Mouse (Mus musculus) lung, adult 2 months (tissue): ENCODE data around the gene Tmem120a. TPM values are rescaled to one million over a fixed set of nuclear protein-coding genes. Genes with fewer than 3 reads are reported as not detected.

Experiments used
- DNase-seq: peaks from one replicate; pipeline ENCODE4 v3.0.0; 2022
- H3K4me1 ChIP-seq: fragments of 200-500 bp; 2 replicates; pipeline ENCODE4 v1.6.1; 2011; ENCODE audit warnings: low read length; ENCODE audit not compliant: control insufficient read depth, insufficient read depth
- H3K4me3 ChIP-seq: fragments of 200-500 bp; replicated peaks from 2 replicates; pipeline ENCODE3; 2011; ENCODE audit warnings: low read depth, mild to moderate bottlenecking, control low read depth, low read length; ENCODE audit errors: extremely low read depth
- CTCF ChIP-seq: fragments of 200-500 bp; IDR thresholded peaks from 2 replicates; pipeline ENCODE4 v1.5.1; 2011; ENCODE audit warnings: mild to moderate bottlenecking, low read length, control low read depth; ENCODE audit not compliant: insufficient read depth
- POLR2A ChIP-seq: fragments of 200-500 bp; IDR thresholded peaks from 2 replicates; pipeline ENCODE4 v1.6.1; 2011; ENCODE audit warnings: low read depth, mild to moderate bottlenecking, control low read depth, low read length, borderline replicate concordance; ENCODE audit errors: extremely low read depth
- WGBS: fragments of 180-500 bp; shearing (Covaris S2); methylation state at CpG from one replicate; pipeline ENCODE4 v1.1.7; 2018; 5-methylcytosine and 5-hydroxymethylcytosine counted together
- polyA plus RNA-seq: library from polyadenylated mRNA; depleted of rRNA; stranded (reverse); fragments of >200 nt; gene quantifications from 2 replicates; pipeline ENCODE4 v1.2.3, GENCODE M21; 2012

The Tmem120a gene
- polyA plus RNA-seq, 1 experiment, result 24.6 TPM

- H3K4me1 ChIP-seq, result peaks cover 31% of the 10 kb centered on the region
- no peak overlapping the region for H3K4me3 ChIP-seq
- DNase-seq, result no peak
- 41% methylated on average over 8 of the region's 8 CpGs for WGBS
- TF ChIP-seq POLR2A, result no peak
- no peak for TF ChIP-seq CTCF
Measured at GRCm38 (mm10) chr5:135725391-135725841, 18.8 kb downstream of the Tmem120a start.

DNA sequence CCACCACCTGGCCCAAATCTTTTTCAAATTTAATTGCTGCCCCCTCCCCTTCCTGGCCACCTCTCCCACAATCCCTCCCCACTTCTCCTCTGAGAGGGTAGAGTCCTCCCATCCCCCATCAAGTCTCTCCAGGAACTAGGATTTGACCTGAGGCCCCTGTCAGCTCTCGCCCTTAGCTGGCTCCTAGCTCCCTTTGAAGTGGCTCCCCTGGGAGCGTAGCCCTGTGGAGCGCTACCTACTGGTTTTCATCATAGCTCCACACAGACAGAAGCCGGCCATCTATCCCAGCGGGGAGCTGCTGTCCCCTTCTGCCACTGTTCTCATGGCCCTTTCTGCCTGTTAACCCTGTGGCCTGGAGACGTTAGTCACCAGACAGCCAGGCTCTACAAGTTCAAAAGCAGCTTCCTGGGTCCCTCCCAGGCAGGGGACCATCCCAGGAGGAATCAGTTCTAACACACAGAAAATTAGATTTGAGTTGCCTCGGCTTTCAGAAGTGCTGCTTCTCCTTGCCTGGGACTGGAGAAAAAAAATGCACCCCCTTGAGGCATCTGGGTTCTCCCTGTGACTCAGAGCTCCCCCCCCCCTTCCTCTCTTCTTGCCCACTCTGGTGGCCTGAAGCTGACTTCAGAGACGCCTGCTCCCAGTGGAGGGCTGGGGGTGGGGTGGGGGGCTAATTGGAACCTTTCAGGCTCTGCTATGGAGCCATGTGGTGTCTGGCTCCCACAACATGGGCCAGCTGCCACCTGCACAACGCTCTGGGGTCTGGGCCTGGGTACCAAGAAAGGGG is 19.5 kb downstream of the Tmem120a start:
- 60% methylated on average over 9 of the region's 9 CpGs for WGBS
- Histone ChIP-seq H3K4me1 (peaks cover 31% of the 10 kb centered on the region), H3K4me3 (no peak overlapping the region)
- TF ChIP-seq CTCF (no peak), POLR2A (no peak)
- no peak for DNase-seq

GRCm38 (mm10) chr5:135723165-135723751 is 21.0 kb downstream of the Tmem120a start:
- Histone ChIP-seq H3K4me3 (no peak overlapping the region), H3K4me1 (peaks cover 31% of the 10 kb centered on the region)
- 47% methylated on average over 3 of the region's 3 CpGs for WGBS
- TF ChIP-seq CTCF (no peak), POLR2A (no peak)
- DNase-seq, result no peak

GRCm38 (mm10) chr5:135722121-135722520 is 22.1 kb downstream of the Tmem120a start:
- peak; percentile 66 for DNase-seq
- Histone ChIP-seq H3K4me1 (peaks cover 31% of the 10 kb centered on the region), H3K4me3 (no peak overlapping the region)
- 20% methylated on average over 11 of the region's 11 CpGs for WGBS
- TF ChIP-seq POLR2A (no peak), CTCF (no peak)

GRCm38 (mm10) chr5:135721076-135721475 is 23.2 kb downstream of the Tmem120a start:
- 89% methylated on average over 8 of the region's 8 CpGs for WGBS
- Histone ChIP-seq H3K4me3 (no peak overlapping the region), H3K4me1 (peaks cover 30% of the 10 kb centered on the region)
- TF ChIP-seq CTCF, result no peak
- TF ChIP-seq POLR2A, result no peak
- DNase-seq, result no peak

- DNase-seq, result no peak
- no peak for TF ChIP-seq CTCF
- TF ChIP-seq POLR2A, result no peak
- Histone ChIP-seq H3K4me3 (no peak overlapping the region), H3K4me1 (peaks cover 22% of the 10 kb centered on the region)
- 55% methylated on average over 3 of the region's 3 CpGs for WGBS
Measured at GRCm38 (mm10) chr5:135720121-135720520, 24.1 kb downstream of the Tmem120a start.

GRCm38 (mm10) chr5:135719586-135720120 is 24.6 kb downstream of the Tmem120a start:
- Histone ChIP-seq H3K4me1 (peaks cover 18% of the 10 kb centered on the region), H3K4me3 (no peak overlapping the region)
- 83% methylated on average over 10 of the region's 10 CpGs for WGBS
- no peak for TF ChIP-seq CTCF
- TF ChIP-seq POLR2A, result no peak
- DNase-seq, result no peak

DNA sequence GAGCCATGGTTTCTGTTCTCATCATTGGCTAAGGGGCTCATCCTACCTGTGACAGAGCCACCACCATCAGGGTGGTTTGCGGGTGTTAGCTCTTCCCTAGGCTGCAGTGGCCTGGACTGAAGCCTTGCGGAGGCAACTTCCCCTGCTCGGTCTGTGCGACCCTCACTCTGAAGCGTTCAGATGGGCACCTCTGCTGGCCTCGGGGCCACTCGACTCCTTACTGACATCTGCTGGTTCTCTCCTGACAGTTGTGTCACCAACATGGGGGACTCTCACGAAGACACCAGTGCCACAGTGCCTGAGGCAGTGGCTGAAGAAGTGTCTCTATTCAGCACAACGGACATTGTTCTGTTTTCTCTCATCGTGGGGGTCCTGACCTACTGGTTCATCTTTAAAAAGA is 28.6 kb downstream of the Tmem120a start:
- WGBS, result 68% methylated on average over 10 of the region's 10 CpGs
- Histone ChIP-seq H3K4me3 (no peak overlapping the region), H3K4me1 (peaks cover 15% of the 10 kb centered on the region)
- TF ChIP-seq CTCF (peak; percentile 29; the same call in 1 of the 2 replicates), POLR2A (no peak)
- DNase-seq, result no peak

DNA sequence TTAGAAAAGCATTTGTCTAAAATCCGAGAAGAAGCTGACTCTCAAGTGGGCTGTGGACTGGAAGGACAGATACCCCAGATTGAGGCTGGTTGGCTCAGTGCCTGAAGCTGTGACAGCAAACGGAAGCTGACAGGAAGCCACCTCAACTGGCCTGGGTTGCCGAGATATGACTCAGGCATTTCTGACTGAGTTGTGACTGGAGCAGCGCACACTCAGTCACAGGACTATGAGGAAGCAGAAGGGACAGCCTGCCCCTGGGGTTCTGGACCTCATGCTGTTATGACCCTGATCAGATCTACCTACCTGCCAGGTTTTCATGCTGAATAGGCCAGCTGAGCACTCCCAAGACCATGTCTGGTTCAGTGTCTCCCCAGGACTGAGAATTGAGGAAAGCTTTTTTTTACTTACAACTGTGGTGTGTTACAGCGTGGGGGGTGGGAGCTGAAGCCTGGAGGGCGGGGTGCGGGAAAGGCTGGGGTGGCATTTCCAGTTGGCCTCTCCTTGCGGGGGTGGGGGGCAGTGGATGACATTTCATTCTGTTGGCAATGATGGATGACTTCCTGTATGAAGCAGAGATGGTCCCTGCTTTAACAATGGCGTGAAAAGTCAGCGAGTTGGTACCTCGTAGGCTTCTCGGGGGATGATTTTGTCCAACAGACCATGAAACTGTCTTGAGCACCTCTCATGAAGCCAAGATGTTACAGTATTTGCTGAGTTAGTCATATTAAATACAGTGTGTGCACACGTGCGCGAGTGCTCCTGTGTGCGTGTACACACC is 30.6 kb downstream of the Tmem120a start:
- peak; percentile 62 for DNase-seq
- no peak for TF ChIP-seq POLR2A
- H3K4me3 ChIP-seq, result no peak overlapping the region
- 28% methylated on average over 16 of the region's 16 CpGs for WGBS
- H3K4me1 ChIP-seq, result peaks cover 15% of the 10 kb centered on the region
